Mouse (Mus musculus) lung, postnatal 4 days (tissue): ENCODE results near the gene Vps26c.
"Not testable (repeated sequence)": the region's sequence is repeated elsewhere in the genome, so short reads cannot be mapped to it uniquely, and the experiment has no call there.

ENCODE experiments used
- DNase-seq, 2 experiments: peaks; one replicate each; pipeline ENCODE4 v3.0.0; 2021

Vps26c gene

DNA sequence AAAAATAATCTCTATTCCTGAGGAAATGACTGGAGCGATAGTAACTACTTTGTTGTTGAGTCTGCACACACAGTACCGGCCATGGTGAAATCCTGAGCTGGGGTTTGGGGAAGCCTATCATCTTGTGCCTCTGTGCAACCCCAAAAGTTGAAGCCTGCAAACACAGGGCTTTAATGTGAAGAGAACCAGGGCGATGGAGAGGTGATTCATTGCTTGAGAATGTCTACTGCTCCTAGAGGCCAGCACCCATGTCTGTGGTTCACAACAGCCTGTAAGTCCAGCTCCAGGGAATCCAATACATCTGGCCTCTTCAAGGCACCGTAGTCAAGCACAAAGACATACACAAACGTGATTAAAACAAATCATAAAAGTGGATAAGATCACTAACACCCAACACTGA lies 39.3 kb downstream of the Vps26c start:
- DNase-seq, result no peak

DNA sequence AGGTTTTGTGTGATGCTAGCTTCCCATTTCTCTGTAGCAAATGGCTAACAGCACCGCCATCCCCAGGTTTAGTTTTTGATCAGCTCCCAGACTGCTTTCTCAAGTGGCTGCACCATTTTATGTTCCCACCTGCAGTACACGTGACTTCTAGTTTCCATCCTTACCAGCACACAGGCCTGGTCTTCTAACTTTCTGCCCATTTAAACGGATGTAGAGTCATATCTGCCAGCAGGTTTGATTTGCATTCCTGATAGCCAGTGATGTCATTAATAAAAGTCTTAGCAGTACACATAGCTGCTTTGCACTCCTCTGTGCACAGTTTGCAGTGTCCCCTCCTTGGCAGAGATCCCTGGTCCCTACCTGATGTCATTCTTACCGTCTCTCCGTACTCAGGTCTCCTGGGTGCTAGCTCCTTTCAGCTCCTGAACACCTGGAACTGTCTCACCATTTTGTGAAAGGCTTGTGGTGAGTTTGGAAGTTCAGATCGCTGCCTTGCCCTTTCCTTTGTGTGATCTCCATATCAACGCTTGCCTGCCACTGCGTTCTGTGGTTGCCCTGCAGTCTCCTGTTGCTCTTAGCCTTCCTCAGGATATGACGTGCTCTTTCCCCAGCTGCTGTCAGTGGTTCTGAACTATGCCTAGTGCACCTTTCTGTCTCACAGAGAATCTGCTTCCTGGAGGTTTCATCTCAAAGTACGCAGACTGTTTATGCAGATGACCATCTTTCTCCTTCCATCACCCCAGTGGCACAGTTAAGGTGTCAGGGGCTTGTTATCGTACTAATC lies 41.7 kb downstream of the Vps26c start:
- DNase-seq, result no peak

DNA sequence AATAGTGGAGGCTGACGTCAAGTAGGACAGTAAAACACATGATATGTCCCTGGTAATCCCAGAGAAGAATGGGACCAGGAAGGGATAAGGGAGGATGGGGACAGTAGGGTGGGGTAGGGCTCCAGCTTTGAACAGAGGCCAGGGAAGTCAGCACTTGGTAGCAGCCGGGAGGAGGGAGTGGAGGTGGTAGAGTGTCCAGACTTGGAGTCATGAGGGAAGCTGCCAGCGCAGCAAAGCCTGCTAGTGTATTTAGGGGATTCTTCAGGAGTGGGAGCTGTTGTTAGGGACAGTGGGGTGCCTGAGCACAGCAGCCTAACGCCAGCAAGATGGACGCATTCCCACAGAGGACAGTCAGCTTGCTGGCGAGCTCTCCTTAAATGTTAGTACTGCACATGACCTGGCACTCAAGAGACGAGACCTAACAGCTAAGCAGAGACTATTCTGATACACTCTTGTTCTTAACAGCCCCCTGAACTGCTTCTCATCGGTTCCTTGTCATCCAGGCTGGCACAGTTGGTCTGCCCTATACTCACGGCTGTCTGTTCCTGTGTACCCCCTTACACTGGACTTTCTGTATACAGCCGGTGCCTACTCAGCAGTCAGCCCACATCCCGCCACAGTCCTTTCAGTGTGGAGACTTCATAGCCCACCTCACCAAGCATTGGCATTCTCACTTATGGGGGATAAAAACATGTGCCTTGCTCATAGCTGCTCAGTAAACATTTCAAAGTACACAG lies 53.4 kb downstream of the Vps26c start:
- DNase-seq, result peak; percentile 28 to 33

DNA sequence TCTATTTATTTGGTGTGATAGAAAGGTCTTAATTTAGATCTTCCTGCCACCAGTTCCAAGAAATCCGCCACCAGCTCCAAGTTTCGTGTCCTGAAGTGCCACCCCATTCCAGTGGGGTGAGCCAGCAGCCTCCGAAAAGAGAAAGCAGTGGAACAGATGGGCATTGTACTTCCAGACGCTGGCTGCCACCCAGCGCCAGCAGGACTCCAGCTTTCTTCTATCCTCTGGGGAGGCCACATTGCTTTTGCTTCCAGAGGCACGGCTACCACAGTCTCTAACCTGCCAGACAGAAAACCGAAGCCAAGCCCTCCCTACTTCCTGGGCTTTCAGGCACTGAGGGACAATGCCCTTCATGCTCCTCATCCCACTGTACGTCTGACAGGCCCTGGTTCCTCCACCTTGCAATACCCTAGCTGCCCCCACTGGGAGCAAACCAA lies 54.1 kb downstream of the Vps26c start:
- peak; percentile 27 to 76 for DNase-seq

DNA sequence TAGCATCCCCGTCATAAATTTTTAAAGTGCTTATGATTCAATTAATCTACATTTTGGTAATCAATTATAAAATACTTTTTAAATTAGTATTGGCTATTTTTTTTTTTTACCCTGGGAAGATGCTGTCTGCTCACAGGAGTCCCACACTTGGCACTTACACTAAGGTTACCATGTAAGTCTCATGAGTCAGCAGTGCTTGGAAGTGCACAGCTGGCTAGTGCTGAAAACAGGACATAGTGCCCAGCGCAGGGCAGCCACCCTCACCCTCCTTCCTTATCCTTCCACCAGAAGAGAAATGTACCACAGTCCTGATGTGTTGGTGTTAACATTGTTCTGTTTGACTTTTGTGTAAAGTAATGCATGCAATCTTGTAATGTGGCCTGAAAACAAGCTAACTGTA lies 58.2 kb downstream of the Vps26c start:
- no peak for DNase-seq

DNA sequence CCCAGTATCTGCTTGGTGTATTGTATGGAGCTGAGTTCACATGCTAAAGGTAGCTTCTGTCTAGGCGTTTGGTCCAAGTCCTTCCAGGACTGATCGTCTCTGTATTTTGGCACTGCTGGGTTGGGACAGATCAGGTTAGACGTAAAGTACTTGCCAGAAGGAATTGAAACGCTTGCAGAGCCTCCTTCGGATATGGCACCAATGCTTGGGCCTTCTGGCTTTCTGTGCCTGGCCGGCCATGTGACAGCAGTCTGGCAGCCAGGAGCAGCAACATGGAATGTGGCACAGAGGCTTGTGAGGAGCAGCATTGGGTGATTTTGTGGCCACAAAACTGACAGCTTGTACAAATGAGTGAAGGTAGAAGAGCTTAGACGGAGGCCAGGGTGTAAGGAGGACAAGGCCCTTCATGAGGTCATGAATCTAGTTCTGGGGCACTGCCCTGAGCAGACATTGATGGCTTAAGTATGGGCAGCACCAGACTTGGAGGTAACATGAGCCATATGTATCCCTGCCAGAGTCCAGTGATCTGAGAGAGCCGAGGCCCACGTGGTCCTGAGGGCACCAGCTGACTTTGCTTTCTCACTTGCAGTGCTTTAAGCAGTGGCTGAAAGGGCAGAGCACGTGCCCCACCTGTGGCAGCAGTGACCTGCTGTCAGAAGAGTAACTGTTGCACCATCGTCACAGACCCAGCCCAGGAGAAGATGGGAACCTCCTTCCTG lies 59.1 kb downstream of the Vps26c start:
- DNase-seq, result no peak

DNA sequence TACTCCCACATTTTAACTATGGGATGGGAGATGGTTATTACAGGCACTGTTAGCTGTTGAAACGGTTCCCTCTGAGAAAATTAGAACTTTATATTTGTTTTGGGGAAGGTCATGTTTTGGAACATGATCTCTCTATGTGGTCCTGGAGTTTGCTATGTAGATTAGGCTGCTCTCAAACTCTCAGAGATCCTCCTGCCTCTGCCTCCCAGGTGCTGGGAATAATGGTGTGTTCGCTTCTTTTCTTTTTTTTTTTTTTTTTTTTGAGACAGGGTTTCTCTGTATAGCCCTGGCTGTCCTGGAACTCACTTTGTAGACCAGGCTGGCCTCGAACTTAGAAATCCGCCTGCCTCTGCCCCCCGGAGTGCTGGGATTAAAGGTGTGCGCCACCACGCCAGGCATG lies 60.3 kb downstream of the Vps26c start:
- DNase-seq, result not testable (repeated sequence)

DNA sequence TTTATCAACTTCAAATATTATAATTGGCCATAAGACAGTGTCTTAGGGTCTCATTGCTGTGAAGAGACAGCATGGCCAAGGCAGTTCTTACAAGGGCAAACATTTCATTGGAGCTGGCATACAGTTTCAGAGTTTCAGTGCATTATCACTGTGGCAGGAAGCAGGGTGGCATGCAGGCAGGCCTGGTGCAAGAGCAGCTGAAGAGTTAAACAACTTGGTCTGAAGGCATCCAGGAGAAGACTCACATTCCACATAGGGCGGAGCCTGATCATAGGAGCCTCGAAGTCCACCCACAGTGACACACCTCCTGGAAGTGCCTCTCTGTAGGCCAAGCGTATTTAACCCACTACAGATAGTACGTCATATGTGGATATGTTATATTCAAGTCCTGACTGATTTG lies 60.7 kb downstream of the Vps26c start:
- DNase-seq, result no peak

DNA sequence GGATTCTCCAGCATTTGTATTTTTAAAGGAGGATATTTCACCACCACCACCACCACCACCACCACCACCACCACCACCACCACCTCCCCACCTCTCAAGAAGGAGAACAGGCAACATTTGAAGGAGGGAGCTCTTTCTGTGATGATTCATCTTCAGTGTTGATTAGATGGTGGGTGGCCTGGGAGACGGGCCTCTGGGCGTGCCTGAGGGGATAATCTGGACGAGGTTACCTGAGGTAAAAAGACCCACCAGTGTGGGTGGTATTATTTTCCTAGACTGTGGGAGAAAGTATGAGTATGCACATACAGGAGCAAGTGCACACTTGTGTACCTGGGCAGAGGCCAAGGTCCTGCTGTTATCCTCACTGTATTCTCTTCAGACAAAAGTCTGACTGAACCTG lies 62.6 kb downstream of the Vps26c start:
- no peak for DNase-seq

DNA sequence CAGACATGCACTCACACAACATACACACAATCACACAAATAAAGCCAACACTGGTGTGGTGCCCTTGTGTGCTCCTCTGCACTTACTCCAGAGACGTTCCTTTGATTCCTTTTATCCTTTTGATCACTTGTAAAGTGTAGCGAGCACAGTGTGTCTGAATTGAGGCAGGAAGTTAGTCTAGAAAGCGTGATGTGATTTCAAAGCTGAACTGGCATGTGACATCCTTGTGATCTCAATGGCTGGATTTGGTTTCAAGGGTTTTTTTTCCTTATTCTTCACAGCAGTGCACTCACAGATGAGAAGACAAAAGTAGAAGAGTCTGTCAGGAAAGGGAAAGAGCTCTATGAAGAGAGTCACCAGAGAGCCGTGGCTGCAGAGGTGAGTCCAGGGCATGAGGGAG lies 72.5 kb downstream of the Vps26c start:
- no peak for DNase-seq

DNA sequence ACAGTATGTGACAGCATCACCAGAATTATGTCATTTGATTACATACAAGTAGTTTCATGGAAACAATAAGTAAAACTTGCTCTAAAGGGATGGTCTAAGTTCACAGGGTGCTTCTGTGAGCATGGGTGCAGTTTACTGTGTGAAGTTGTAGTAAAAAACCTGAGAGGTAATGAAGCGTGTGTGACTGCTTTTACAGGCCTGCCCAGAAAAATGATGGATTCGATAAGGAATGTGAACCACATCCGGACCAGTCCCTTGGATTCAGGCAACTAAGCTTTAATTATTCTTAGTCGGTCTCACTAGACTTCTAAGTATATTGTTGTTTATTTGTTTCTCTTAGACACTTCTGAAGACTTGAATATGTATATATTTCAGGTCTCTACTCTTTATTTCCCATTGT lies 73.9 kb downstream of the Vps26c start:
- no peak for DNase-seq

DNA sequence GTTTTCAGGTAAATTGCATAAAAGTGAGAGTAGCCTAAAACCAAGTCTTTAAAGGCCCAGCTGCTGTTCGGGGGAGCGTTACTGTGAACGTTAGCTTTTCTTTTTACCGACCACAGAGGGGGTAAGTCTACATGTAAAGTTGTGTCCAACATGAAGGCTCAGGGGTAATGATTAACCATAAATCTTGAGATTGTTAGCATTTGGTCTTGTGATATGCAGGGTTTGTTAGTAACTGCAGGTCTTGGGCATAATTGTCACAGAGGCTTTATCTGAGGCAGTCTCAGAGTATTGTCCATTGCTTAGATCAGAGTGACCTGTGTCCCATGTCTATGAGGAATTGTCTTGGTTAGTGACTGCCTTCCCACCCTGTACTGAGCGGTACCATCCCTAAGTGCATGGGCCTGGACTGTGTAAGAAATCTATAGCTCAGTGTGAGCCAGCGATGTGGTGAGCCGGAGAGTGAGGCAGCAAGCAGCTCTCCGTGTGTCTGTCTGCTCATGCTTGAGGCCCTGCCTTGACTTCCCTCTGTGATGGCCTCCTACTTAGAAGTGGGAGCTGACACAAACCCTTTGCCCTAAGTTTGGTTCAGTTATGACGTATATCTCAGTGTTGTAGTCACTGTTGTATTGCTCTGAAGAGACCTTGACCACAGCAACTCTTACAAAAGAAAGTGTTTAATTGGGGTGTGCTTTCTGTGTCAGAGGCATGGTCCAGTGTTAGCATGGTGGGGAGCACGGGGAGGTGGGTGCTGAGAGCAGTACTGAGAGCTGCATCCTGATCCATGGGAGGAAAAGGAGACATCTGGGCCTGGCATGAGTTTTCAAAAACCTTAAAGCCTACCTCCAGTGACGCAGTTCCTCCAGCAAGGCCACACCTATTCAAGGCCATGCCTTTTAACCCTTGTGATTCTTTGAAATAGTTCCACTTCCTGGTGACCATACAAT lies 74.8 kb downstream of the Vps26c start:
- DNase-seq, result no peak

DNA sequence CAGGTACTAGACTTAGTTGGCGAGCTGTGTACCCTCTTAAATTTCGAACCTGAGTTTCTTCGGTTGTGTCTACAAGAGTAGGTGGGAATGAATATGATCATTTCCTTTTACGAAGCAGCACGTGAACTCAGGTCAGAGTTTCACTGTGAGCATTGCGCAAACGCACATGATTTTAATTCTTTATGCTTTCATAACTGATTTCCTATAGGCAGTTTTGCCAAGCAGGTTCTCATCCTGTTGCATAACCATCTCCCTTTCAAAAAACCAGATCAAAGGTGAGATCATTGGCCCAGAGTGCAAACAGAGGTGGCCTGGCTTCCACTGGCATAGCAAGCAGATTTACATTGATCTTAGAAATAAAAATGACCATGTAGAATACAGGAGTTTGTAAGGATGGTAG lies 77.0 kb downstream of the Vps26c start:
- no peak for DNase-seq

DNA sequence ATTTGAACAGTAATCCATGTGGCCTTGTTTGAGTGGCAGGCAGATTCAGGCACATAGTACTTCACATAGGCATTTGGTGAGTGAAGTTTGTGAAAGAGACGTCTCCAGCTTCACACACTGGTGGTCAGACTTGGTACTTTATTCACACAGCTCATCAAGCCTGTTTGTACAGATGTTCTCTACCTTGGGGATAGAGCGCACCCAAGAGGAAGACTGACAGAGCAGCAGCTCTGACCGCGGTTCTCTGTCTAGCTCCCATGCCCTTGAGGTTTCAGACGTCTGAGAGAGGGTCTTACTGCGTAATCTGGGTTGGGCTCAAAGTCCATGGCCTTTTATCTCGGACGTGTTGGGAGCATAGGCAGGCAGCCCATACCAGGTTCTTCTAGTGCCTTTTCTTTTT lies 77.5 kb downstream of the Vps26c start:
- no peak for DNase-seq
